Mouse (Mus musculus) liver, embryonic 14.5 days (tissue): ENCODE results near the gene Zfp984. TPM values are rescaled to one million over a fixed set of nuclear protein-coding genes. Genes with fewer than 3 reads are reported as not detected.
A peak's percentile ranks its signal among the peaks of the same experiment; 100 is the strongest.
"Not testable (repeated sequence)": the region's sequence is repeated elsewhere in the genome, so short reads cannot be mapped to it uniquely, and the experiment has no call there.

Experiments used
- ATAC-seq: fragments of 200-750 bp; cut with Nextera tagmentation; 2 replicates; pipeline ENCODE4 v1.8.0; 2017; ENCODE audit warnings: moderate number of reproducible peaks, mild to moderate bottlenecking, moderate library complexity; ENCODE audit not compliant: insufficient read depth
- DNase-seq, 3 experiments: peaks; one replicate each; pipeline ENCODE4 v3.0.0-alpha.2; 2012 to 2013; ENCODE audit warnings: low read depth in 3 of 3, low spot score in 3 of 3
- H3K27ac ChIP-seq: fragments of 300-500 bp; sonication (generic); 2 replicates; pipeline ENCODE4 v1.5.1; 2014; ENCODE audit warnings: moderate library complexity, mild to moderate bottlenecking, control low read depth, inconsistent platforms
- H3K27me3 ChIP-seq: fragments of 300-500 bp; sonication (generic); 2 replicates; pipeline ENCODE4 v1.6.1; 2014; ENCODE audit warnings: mild to moderate bottlenecking, low read length, moderate library complexity; ENCODE audit not compliant: control insufficient read depth, insufficient read depth
- H3K36me3 ChIP-seq: fragments of 300-500 bp; sonication (generic); replicated peaks from 2 replicates; pipeline ENCODE4 v1.6.1; 2014; ENCODE audit warnings: low read depth; ENCODE audit not compliant: control insufficient read depth, insufficient read depth
- H3K4me1 ChIP-seq, 2 experiments: fragments of 200-500 bp in 1 of 2; fragments of 300-500 bp in 1 of 2; sonication (generic) in 1 of 2; replicated peaks; 2 replicates each; pipeline ENCODE4 v1.6.1; 2012 to 2014; ENCODE audit warnings: antibody characterized with exemption in 1 of 2, inconsistent platforms in 1 of 2, low read length in 1 of 2; ENCODE audit not compliant: control insufficient read depth in 2 of 2, insufficient read depth in 2 of 2
- H3K4me2 ChIP-seq: fragments of 300-500 bp; sonication (generic); 2 replicates; pipeline ENCODE4 v1.6.1; 2014; ENCODE audit warnings: low read depth, mild to moderate bottlenecking, control low read depth, moderate library complexity
- H3K4me3 ChIP-seq, 2 experiments: fragments of 200-500 bp in 1 of 2; fragments of 300-500 bp in 1 of 2; sonication (generic) in 1 of 2; 2 replicates each; pipeline ENCODE4 v1.5.1; 2012 to 2014; ENCODE audit warnings: low read depth in 2 of 2, low read length in 2 of 2, mild to moderate bottlenecking in 2 of 2, control low read depth in 1 of 2, inconsistent platforms in 1 of 2, moderate library complexity in 1 of 2; ENCODE audit not compliant: insufficient read depth in 1 of 2
- H3K9ac ChIP-seq: fragments of 300-500 bp; sonication (generic); replicated peaks from 2 replicates; pipeline ENCODE4 v1.6.1; 2014; ENCODE audit warnings: mild to moderate bottlenecking, control low read depth, moderate library complexity
- H3K9me3 ChIP-seq: fragments of 300-500 bp; sonication (generic); 2 replicates; pipeline ENCODE4 v1.6.1; 2016; ENCODE audit warnings: low read length, mixed read lengths; ENCODE audit not compliant: control insufficient read depth
- CTCF ChIP-seq: IDR thresholded peaks from 2 replicates; pipeline ENCODE4 v1.5.1; 2016; ENCODE audit warnings: antibody characterized with exemption, low read depth, control low read depth
- EP300 ChIP-seq: IDR thresholded peaks from 2 replicates; pipeline ENCODE4 v1.6.1; 2016; ENCODE audit warnings: antibody characterized with exemption, low read depth
- WGBS: fragments of 180-500 bp; shearing (Covaris S2); extraction: QIAGEN DNeasy Blood & Tissue Kit; methylation state at CpG from one replicate; pipeline ENCODE4 v1.1.7; 2014; ENCODE audit not compliant: insufficient replicate concordance; 5-methylcytosine and 5-hydroxymethylcytosine counted together
- polyA plus RNA-seq, 2 experiments: library from polyadenylated mRNA; depleted of rRNA in 1 of 2; stranded (reverse) in 1 of 2; unstranded in 1 of 2; fragments of >200 nt; fragmentation: Nextera tagmentation in 1 of 2; extraction: Ambion mirVana in 1 of 2; gene quantifications; 2 replicates each; pipeline versions ENCODE4 v1.2.1 to v1.2.3; 2012 to 2014

Gene Zfp984
- polyA plus RNA-seq (2012; rRNA removed) (1.8 and 3.1 TPM in 2 replicates), polyA plus RNA-seq (2014; fragmentation: Nextera tagmentation; extraction: Ambion mirVana) (7.1 and 7.8 TPM in 2 replicates)

GRCm38 (mm10) chr4:147809292-147809965 is at the start of gene Zfp984:
TSS of gene Zfp984 (minus strand) at chr4:147809788.
- not testable (repeated sequence) for H3K9me3 ChIP-seq, H3K4me1 ChIP-seq, H3K36me3 ChIP-seq, H3K27me3 ChIP-seq
- Histone ChIP-seq H3K4me2 (peak within 1 kb of the TSS; percentile 82), H3K9ac (peak within 1 kb of the TSS; percentile 80), H3K27ac (peak within 1 kb of the TSS; percentile 31; the same call in 1 of the 2 replicates), H3K4me3 (peak within 1 kb of the TSS; percentile 65 to 71)
- 8% methylated on average over 15 of the region's 15 CpGs for whole genome bisulfite sequencing
- DNase-seq = peak in 2 of 3 experiments; percentile 28 to 69
- ATAC-seq = peak; percentile 74

- no peak for ATAC-seq
Measured at GRCm38 (mm10) chr4:147850776-147851175, 41.2 kb upstream of the Zfp984 start.

GRCm38 (mm10) chr4:147848584-147848991 is 39.0 kb upstream of the Zfp984 start:
- DNase-seq (peak in 2 of 3 experiments; percentile 29 to 70), ATAC-seq (peak; percentile 65)
- H3K4me1 ChIP-seq = peaks cover 11% of the 10 kb centered on the region in 2 experiments
- TF ChIP-seq CTCF (no peak), EP300 (no peak)
- peak overlapping the region; percentile 81 to 96 for H3K4me3 ChIP-seq
- no peaks in the 10 kb centered on the region for H3K27me3 ChIP-seq
- H3K27ac ChIP-seq = no peak overlapping the region; the same call in 1 of the 2 replicates
- H3K9ac ChIP-seq = peak overlapping the region; percentile 74
- peak overlapping the region; percentile 79 for H3K4me2 ChIP-seq
- H3K36me3 ChIP-seq = no peaks in the 10 kb centered on the region
- 7% methylated on average over 4 of the region's 4 CpGs for WGBS
- H3K9me3 ChIP-seq = no peaks in the 10 kb centered on the region

More at GRCm38 (mm10) chr4:147850776-147851175, 41.2 kb upstream of the Zfp984 start:
- Histone ChIP-seq H3K36me3 (no peaks in the 10 kb centered on the region), H3K27ac (no peak overlapping the region), H3K9ac (no peak overlapping the region), H3K9me3 (no peaks in the 10 kb centered on the region), H3K4me2 (no peak overlapping the region), H3K4me1 (peaks cover 11% of the 10 kb centered on the region in 2 experiments), H3K27me3 (no peaks in the 10 kb centered on the region), H3K4me3 (no peak overlapping the region)
- TF ChIP-seq CTCF (no peak), EP300 (no peak)
- DNase-seq = no peak
- 71% methylated on average over 2 of the region's 2 CpGs for whole genome bisulfite sequencing

- TF ChIP-seq CTCF (no peak), EP300 (no peak)
- H3K4me3 ChIP-seq = peak within 1 kb of the TSS; percentile 81 to 96
- under 1% methylated on average over 23 of the region's 23 CpGs for WGBS
- no peaks in the 10 kb centered on the region for H3K27me3 ChIP-seq
- H3K9ac ChIP-seq = peak within 1 kb of the TSS; percentile 74
- no peak within 1 kb of the TSS; the same call in 1 of the 2 replicates for H3K27ac ChIP-seq
- H3K4me1 ChIP-seq = peaks cover 11% of the 10 kb centered on the region in 2 experiments
- peak; percentile 85 for ATAC-seq
- H3K4me2 ChIP-seq = peak within 1 kb of the TSS; percentile 79
- H3K36me3 ChIP-seq = no peaks in the 10 kb centered on the region
- DNase-seq = peak; percentile 78 to 88 (median 83)
- H3K9me3 ChIP-seq = no peaks in the 10 kb centered on the region
Measured at GRCm38 (mm10) chr4:147847614-147848583, 38.3 kb upstream of the Zfp984 start, which contains the start of gene Zfp933. TSS of gene Zfp933 (minus strand) at chr4:147848366.
